Mouse (Mus musculus) Patski (cell line): ENCODE data around the gene Ampd3. TPM values are rescaled to one million over a fixed set of nuclear protein-coding genes. Genes with fewer than 3 reads are reported as not detected.
A peak's percentile ranks its signal among the peaks of the same experiment; 100 is the strongest.

Source experiments
- ATAC-seq: fragments of 100-300 bp; one replicate; pipeline ENCODE4 v1.8.0; 2021
- CTCF ChIA-PET: fragments of 350-600 bp; sonication (Branson Sonifier 250); formaldehyde crosslinking; loops from one replicate; lab custom pipeline; 2022; ENCODE audit warnings: inconsistent platforms; lab: Charles Lee
- POLR2A ChIA-PET: fragments of 350-600 bp; sonication (Branson Sonifier 250); formaldehyde crosslinking; loops from one replicate; lab custom pipeline; 2022; ENCODE audit warnings: antibody characterized with exemption, inconsistent platforms; lab: Charles Lee
- DNase-seq: peaks from one replicate; pipeline ENCODE4 v3.0.0-alpha.2; 2011; ENCODE audit warnings: low read depth, low spot score
- H3K27me3 ChIP-seq: fragments of 371-371 bp; one replicate; pipeline ENCODE4 v1.5.1; 2021
- CTCF ChIP-seq: fragments of 100-300 bp; IDR thresholded peaks from one replicate; pipeline ENCODE4 v1.5.1; 2021
- in situ Hi-C: fragments of 300-500 bp; cut with MboI; formaldehyde crosslinking; loops from 3 replicates; pipeline ENCODE4 v1.11.1; 2018; ENCODE audit warnings: low pct_unique_long_range_greater_than_20kb, mixed read lengths
- polyA plus RNA-seq: library from polyadenylated mRNA; unstranded; gene quantifications from one replicate; pipeline ENCODE4 v1.2.3, GENCODE M21; 2021

Ampd3 gene
- polyA plus RNA-seq, 1 experiment from 2014 or later: 59.3 TPM

DNA sequence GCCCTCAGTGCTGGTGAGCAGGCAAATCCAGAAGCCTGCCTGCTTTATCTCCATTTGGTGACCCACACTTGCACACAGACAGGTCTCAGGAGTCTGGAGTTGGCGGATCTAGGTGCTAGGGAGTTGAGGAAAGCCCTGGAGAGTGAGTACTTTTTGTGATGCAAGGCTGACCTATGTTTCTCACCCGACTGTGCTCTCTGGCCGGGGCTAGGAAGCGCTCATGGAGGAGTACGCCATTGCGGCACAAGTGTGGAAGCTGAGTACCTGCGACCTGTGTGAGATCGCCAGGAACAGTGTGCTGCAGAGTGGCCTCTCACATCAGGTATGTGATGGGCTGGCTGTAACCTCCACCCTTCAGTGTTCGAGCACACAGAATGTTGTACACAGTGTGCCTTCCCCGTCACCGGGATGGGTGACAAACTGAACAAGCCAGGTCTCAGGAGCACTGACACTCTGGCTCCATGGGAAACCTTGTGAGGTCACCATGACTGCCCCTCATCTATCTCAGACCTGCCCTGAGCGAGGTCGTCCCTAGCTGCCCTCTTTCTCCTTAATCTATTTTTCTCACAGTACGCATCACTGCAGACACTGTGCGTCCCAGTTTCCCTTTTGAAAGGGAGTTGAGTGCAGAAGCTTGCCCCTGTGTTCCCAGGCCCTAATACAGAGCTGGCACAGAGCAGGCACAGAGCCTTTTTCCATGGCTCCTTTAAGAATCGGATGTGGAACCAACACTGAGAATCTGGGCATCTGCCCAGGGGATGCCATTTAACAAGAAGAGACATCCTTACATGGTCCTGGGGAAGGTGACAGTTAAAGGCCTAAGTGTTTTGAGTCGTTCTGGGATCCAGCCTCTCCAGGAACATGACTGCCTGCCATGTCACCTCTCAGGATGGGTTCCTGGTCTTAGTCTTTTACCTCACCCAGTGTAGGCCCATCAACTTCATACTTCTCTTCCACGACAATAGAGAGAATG lies 41.9 kb downstream of the Ampd3 start:
- DNase-seq (no peak), ATAC-seq (no peak)
- H3K27me3 ChIP-seq: no peaks in the 10 kb centered on the region
- ChIA-PET CTCF (interaction anchor here (1.4 kb wide), 1 partner anchor 80 kb away, joined by 4 read pairs; no protein-coding TSS in a partner anchor), POLR2A (interaction anchor here (0.5 to 0.8 kb wide), 2 partner anchors 41 to 700 kb away, joined by 3 to 4 read pairs; no protein-coding TSS in a partner anchor)
- in situ Hi-C loops: loop anchor here (5.0 kb wide), 1 partner anchor 117 kb away; no protein-coding TSS in a partner anchor
- no peak for TF ChIP-seq CTCF

DNA sequence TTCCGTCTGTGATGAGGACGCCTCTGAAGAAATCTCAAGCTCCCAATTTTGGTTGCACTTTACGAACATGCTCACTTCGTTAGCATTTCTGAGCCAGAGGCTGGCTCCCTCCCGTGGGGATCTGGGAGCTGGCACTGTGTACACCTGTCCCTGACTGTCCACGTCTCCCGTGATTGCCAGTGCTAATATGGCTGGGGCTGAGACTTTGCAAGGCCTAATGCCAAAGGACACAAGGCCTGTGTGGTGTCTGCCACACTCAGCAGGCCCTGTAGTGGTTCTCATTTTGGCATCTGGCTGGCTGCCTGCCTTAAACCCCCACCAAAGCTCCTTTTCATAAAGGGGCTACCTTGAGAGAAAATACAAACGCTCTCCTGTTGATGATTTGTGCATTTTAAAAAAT lies 43.0 kb downstream of the Ampd3 start:
- ChIA-PET POLR2A (interaction anchor here (0.5 kb wide), 1 partner anchor 236 kb away, joined by 6 read pairs; no protein-coding TSS in a partner anchor), CTCF (interaction anchor here (1.2 kb wide), 1 partner anchor 119 kb away, joined by 3 read pairs; no protein-coding TSS in a partner anchor)
- DNase-seq: no peak
- ATAC-seq: no peak
- H3K27me3 ChIP-seq: no peaks in the 10 kb centered on the region
- in situ Hi-C loops: no loop called here
- no peak for TF ChIP-seq CTCF

DNA sequence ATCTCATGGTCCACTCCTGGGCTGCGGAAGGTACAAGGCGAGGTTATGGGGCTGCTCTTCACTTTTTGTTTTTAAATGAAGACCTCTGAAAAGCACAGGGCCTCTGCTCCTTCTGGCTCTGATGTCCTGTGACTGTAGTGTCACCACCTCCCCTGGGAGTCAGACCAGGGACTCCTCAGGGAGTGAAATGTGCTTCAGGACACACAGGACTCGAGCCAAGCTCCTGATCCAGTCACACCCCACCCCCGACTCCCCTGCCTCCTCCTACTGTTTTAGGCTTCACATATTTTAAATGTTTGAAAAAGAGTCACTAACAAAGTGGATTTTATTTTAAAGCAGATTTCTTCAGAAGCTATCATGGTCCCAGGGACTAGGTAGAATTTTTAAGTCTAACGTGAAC lies 43.5 kb downstream of the Ampd3 start:
- in situ Hi-C loops: no loop called here
- ChIA-PET POLR2A (no interaction called here), CTCF (interaction anchor here (0.9 to 1.9 kb wide), 3 partner anchors 9 to 202 kb away, joined by 3 to 5 read pairs (median 4); no protein-coding TSS in a partner anchor)
- TF ChIP-seq CTCF: no peak
- DNase-seq: no peak
- no peaks in the 10 kb centered on the region for H3K27me3 ChIP-seq
- no peak for ATAC-seq

DNA sequence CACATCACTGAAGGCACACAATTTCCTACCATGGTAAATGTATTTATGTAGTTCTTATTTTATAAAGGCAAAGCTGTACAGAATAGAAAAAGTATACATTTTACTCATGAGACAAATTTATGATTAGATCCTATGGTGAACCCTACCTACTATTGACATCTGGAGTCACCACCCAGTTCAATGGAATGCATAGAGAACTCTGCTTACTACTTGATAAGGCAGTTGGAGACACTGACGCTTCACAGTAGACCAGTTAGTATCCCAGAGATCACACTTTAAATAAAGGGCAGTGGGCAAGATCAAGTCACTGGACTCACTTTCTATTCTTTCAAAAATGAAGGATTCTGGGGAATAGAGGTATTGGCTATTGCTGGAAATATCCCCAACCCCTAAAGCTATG lies 46.0 kb downstream of the Ampd3 start:
- in situ Hi-C loops: no loop called here
- no peaks in the 10 kb centered on the region for H3K27me3 ChIP-seq
- TF ChIP-seq CTCF: no peak
- ChIA-PET POLR2A (no interaction called here), CTCF (interaction anchor here (1.3 to 1.8 kb wide), 2 partner anchors 107 to 116 kb away, joined by 3 to 4 read pairs; no protein-coding TSS in a partner anchor)
- no peak for DNase-seq
- ATAC-seq: no peak

DNA sequence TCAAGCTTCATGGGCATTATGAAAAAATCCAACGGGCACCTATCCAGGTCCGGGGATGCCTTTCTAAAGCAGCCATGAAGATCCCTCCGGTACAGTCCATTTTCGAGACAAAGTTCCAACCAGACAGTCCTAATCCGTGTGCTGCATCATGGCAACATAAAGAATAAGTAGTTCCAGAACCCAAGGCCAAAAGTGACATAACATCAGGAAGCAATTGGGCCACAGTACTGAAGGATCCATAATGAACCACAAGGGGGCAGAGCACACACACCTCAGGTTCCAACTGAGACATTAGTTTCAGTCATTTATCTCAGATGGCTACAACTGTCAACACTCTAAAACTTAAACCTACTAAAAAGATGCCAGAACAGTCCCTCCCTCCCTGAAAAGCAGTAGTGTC lies 48.0 kb downstream of the Ampd3 start:
- DNase-seq: no peak
- CTCF ChIA-PET: interaction anchor here (0.8 to 1.8 kb wide), 3 partner anchors 114 to 195 kb away, joined by 3 to 5 read pairs (median 4); no protein-coding TSS in a partner anchor
- no peaks in the 10 kb centered on the region for H3K27me3 ChIP-seq
- POLR2A ChIA-PET: no interaction called here
- in situ Hi-C loops: no loop called here
- TF ChIP-seq CTCF: peak; percentile 85
- ATAC-seq: no peak

DNA sequence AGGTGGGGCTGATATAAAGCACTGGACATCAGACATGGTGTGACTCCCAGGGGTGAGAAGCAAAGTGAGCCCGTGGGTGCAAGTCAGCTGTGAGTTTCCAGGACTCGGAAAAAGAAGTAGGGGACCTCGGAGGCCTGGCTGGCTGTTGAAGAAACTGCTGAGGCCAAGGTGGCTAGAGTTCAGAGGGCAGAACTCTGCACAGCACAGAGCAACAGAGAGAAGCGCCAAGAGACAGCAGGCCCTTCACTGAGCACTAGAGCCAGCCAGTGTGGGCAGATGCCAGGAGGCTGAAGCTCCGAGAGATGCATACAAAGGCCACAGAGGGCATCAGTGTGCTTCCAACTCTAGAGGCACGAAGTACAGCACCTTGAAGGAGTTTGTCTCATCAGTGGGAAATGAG lies 50.2 kb downstream of the Ampd3 start:
- no peaks in the 10 kb centered on the region for H3K27me3 ChIP-seq
- ChIA-PET POLR2A (no interaction called here), CTCF (interaction anchor here (1.3 to 1.8 kb wide), 2 partner anchors 96 to 112 kb away, joined by 4 read pairs; no protein-coding TSS in a partner anchor)
- DNase-seq (no peak), ATAC-seq (no peak)
- in situ Hi-C loops: no loop called here
- TF ChIP-seq CTCF: no peak

DNA sequence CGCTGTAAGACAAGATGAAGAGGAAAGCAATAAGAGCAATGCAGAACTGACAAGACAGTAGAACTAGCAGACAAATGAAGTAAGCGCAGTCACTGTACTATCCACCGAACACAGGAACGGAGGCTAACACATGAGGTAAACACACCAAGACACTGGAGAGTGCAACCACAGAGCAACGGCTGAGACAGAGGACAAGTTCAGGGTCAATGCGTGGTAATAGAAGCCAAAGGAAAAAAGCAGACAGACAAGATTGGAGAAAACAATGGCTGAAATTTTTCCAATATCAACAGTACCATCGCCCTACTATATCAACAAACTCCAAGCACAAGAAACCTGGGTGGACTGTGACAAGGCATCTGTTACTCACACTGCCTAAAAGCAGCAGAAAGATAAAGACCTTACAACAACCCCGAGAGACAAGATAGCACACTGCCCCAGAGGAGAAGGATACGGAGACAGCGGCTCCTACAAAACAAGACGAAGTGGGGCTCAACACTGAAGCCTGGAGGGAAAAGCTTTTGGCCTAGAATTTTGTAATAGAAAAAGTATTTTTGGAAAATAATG lies 50.9 kb downstream of the Ampd3 start:
- TF ChIP-seq CTCF: no peak
- in situ Hi-C loops: no loop called here
- ATAC-seq (no peak), DNase-seq (no peak)
- CTCF ChIA-PET: no interaction called here
- POLR2A ChIA-PET: no interaction called here
- H3K27me3 ChIP-seq: no peaks in the 10 kb centered on the region

DNA sequence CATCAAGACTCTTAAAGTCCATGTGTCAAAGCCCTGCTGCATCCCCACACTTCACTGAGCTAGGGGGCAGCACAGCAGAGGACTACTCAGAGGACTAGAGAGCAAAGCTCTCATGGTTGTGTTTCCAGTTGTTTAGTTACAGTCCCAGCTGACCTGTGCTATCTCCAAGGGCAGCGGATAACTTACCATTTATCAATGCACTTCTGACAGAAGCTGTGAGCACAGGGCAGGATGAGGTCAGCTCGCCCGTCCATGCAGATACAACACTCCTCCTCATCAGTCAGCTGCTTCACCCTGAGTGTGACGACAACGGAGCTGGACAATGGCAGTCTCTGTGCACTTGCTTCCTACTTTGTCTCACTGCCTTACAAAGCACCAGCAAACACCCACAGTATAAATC lies 53.1 kb downstream of the Ampd3 start:
- CTCF ChIA-PET: interaction anchor here (0.7 to 2.2 kb wide), 7 partner anchors 9 to 123 kb away, joined by 3 to 8 read pairs (median 3); partner anchors contain the start of gene Rnf141
- DNase-seq (no peak), ATAC-seq (no peak)
- POLR2A ChIA-PET: no interaction called here
- H3K27me3 ChIP-seq: no peaks in the 10 kb centered on the region
- peak; percentile 53 for TF ChIP-seq CTCF
- in situ Hi-C loops: loop anchor here (5.0 kb wide), 1 partner anchor 196 kb away; no protein-coding TSS in a partner anchor

DNA sequence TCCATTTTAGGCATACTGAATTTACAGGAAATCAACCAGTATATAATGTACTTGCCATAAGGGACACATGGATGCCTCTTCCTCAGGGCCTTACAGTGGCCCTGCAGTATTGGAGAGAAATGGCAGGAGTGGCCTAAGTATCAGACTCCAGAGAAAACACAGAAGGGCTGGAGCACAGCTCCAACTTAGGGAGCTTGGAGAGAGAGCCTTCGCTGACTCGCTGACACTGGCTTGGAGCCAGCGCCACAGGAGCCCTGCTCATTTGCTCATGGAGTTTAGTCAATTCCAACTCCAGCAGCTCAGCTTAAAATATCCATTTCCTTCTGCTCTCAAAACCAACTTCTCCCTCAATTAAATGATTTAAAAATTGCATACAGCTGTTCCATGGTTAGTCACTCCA lies 53.6 kb downstream of the Ampd3 start:
- ChIA-PET POLR2A (no interaction called here), CTCF (interaction anchor here (1.4 to 2.2 kb wide), 2 partner anchors 20 to 109 kb away, joined by 3 to 8 read pairs; no protein-coding TSS in a partner anchor)
- no peak for TF ChIP-seq CTCF
- H3K27me3 ChIP-seq: no peaks in the 10 kb centered on the region
- ATAC-seq: no peak
- DNase-seq: no peak
- in situ Hi-C loops: loop anchor here (5.0 kb wide), 1 partner anchor 196 kb away; no protein-coding TSS in a partner anchor

DNA sequence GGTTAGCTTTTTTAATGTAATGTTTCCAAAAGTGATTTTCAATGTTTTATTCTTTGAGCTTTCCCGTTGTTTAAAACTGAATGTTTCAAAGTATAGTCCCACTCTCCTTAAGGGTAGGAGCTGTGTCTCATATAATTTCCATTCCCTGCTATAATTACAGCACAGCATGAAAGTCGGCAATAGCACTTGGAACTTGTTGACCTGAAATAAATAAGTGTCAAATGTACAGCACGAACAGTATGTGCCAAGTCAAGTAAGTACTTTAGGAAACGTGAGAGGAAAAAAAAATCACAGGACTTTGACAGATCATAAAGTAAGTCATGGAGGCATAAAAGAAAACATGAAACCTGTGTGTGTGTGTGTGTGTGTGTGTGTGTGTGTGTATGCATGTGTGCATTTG lies 54.0 kb downstream of the Ampd3 start:
- TF ChIP-seq CTCF: no peak
- ATAC-seq: no peak
- POLR2A ChIA-PET: no interaction called here
- DNase-seq: no peak
- H3K27me3 ChIP-seq: no peaks in the 10 kb centered on the region
- CTCF ChIA-PET: interaction anchor here (2.2 kb wide), 1 partner anchor 108 kb away, joined by 8 read pairs; no protein-coding TSS in a partner anchor
- in situ Hi-C loops: loop anchor here (5.0 kb wide), 1 partner anchor 195 kb away; no protein-coding TSS in a partner anchor
